Mouse (Mus musculus) lung, adult 10 weeks (tissue): ENCODE data around the gene Spag17. TPM values are rescaled to one million over a fixed set of nuclear protein-coding genes. Genes with fewer than 3 reads are reported as not detected.

Source experiments
- polyA plus RNA-seq: library from polyadenylated mRNA; stranded (reverse); fragments of 350-450 nt; fragmentation: Illumina TruSeq; extraction: RNeasy Lipid Tissue Mini Kit (QIAGEN cat#74804); gene quantifications from one replicate; pipeline ENCODE4 v1.2.3, GENCODE M21; 2014; ENCODE audit warnings: low read depth, low replicate concordance; ENCODE audit not compliant: insufficient read depth

The Spag17 gene
- 0.89 TPM for polyA plus RNA-seq

GRCm38 (mm10) chr3:99885187-99885811 lies at the start of gene Spag17:
Spag17 (plus strand) TSS chr3:99885406.

GRCm38 (mm10) chr3:100162315-100163105 lies 277.3 kb downstream of the Spag17 start, which contains the start of the genes Gdap2 and Wdr3:
Gdap2 (plus strand) TSS chr3:100162381.
Wdr3 (minus strand) TSS chr3:100162407.

